Mouse (Mus musculus): ENCODE results near the gene Lrrc4.

Gene Lrrc4

GRCm38 (mm10) chr6:28720391-28721171, 111.0 kb downstream of the Lrrc4 start:
- DNase-seq = no peak

DNA sequence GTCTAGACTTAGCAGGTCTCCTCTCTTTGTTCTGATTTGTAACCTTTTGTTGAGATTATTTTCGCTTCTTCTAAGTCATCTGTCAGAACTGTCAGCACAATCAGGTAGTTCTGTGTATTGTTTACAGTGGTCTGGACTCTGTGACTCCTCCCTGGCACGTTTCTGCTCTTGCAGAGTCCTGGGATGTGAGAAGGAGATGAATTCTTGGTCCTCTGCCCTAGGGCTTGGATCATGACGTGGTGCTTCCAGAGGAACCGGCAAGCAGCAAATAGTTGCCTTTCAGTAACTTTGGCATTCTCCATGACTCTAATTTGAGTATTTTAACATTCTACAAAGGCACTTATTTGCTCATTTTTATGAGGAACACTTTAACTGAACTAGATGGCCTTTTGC, 113.7 kb downstream of the Lrrc4 start:
- no peak for DNase-seq

DNA sequence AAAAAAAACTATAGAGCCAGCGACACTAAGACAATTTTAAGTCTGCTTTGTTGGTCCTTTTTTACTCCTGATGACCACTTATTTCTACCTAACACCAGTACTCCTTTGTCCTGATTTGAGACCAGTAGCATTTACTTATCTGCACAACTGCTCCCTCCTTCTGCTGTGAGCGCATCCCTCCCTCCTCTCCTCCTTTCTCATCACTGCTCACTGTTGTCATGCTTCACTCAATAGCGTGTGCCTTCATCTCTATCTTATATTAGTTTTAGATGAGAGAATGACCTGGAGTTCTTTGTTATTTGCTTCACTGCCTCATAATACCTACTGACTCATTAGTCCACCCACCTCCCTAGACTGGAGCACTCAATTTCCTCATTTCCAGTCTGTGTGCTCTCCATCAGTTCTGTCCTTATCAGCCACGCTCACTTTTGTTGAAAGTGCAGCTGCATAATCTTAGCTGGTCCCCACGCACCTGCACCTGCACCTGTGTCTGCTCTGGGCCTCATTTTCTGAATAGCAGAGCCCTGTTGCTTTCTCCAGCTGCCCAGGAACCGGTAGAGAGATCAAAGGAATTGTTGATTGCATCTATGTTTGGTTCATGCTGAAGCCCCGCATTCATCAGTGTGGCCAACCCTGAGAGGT, 114.2 kb downstream of the Lrrc4 start:
- DNase-seq = no peak

DNA sequence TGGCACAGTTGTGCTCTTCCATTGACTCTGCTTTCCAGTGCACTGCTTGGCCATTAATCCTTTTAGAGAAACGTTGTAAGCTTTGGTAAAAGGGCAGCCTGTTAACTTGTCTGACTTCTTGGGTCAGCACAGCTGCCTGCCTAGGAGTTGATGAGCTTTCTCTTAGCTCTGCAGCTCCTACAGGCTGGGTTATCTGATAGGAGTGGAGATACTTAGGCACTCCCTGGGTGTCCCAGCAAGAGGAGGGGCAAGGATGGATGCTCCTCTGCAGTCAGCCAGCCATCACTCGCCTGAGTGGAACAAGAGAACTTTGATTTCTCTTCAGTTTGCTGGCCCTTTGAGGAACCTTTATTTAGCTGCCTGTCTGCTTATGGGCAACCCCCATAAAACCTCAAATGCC, 121.5 kb downstream of the Lrrc4 start:
- DNase-seq = no peak

- DNase-seq = no peak
These were observed 124.5 kb downstream of the Lrrc4 start for GRCm38 (mm10) chr6:28706976-28707592.

DNA sequence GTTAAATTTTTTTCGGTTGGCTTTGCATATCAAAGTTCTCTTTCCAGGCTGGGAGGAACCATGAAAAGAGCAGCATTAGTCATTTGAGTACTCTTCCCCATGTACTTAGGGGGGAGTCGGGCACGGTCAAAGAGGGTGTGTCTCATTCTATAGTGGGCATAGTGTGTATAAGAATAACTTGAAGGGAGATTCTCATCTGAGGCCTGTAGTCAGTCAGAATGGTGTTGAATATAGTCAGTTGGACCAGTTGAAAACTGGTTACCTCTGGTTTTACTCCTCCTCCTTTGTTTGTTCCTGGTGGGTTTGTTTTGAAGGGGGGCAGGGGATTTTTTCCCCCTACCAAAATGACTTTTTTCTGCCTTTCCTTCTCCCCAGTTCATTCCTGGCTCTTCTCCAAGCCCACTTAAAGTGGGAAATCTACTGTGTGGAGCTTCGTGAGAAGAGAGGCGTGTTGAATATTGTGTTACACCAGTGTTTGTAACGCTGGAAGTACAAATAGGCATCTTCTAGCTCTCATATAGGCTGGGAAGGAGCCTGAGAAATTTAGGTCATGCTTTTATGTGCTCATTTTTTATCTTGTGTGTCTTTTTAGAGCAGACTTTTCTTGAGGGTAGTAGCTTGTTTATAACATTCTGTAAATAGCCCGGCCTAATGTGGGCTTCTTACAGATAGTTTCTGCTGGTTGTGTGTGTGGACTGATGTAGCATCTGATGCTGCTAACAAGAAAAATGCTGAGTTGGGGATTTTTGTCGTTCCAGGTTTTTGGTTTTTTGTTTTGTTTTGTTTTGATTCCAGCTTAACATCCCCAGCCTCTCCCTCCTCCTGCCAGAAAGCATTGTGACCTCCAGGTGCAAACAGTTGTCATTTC, 125.2 kb downstream of the Lrrc4 start:
- no peak for DNase-seq

DNA sequence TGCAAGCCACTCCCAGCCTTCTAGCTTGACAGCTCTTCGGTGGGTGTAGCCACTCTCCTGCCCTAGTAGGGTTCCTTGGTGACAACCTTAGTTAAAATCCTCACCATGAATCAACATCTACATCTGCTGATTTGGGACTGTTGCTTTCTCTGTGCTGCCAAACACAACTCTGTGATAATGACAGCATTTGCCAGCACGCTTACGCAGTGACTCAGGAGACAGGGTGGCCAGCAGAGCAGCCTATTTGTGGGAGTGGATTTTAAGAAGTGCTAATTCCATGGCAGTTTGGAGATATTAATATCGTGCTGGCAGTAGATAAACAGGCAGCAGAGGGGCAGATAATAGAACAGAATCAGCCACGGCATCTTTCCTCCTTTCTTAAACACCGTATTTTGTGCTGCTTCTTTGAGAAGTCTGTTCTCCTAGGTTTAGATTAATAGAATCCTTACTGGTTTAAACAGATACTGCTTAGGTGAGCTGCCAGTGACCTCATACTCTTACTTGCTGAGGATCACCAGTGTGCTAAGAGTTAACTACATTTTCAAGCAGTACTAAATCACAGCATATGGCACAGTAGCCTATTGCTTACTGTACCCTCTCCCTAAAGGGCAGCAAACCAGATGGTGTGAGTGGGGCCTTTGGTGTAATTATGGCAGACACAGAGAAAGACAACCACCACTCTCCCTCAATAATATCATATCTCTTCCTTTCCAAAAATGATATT, 126.0 kb downstream of the Lrrc4 start:
- DNase-seq = no peak

- no peak for DNase-seq
These were observed 126.9 kb downstream of the Lrrc4 start for GRCm38 (mm10) chr6:28704612-28705011.

- no peak for DNase-seq
These were observed 134.3 kb downstream of the Lrrc4 start for GRCm38 (mm10) chr6:28697214-28697613.

DNA sequence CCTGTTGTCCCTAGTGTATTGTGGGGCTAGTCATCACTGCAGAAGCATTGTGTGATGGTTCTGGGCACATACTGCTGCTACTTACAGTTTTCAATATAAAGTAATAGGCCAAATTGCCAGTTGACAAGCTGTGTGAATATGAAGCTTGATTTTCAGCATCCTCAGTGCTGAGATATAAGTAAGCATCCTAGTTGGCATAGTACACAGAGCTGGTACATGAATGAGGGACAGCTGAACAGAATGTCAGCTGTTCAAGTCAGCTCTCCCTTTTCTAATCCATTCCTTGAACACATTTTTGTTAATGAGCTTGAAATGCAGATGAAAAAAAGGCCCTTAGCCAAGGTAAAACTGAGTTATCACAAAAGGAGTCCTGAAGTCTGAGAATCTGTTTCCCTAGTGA, 138.9 kb downstream of the Lrrc4 start:
- DNase-seq = no peak

- no peak for DNase-seq
These were observed 143.8 kb downstream of the Lrrc4 start for GRCm38 (mm10) chr6:28687776-28688175.

DNA sequence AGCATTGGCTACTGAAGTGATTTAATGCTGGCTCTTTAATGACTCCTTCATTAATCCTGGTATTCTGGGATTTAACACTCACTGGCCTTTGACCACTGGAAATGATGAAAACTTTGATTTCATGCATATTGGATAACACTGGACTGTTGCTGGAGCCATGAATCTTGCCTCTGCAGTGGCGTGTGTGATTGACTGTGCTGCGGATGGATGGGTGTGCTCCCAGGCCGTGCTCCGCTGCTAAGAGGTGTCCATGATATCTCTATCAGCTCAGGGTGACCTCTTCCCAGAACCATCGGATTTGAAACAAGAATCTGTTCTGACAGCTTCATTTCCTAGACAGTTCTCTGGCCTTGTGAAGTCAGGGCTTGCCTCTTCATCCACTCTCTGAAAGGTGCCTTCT, 145.8 kb downstream of the Lrrc4 start:
- DNase-seq = no peak

- DNase-seq = no peak
These were observed 146.5 kb downstream of the Lrrc4 start for GRCm38 (mm10) chr6:28685052-28685451.

- DNase-seq = no peak
These were observed 149.8 kb downstream of the Lrrc4 start for GRCm38 (mm10) chr6:28681521-28682457.

DNA sequence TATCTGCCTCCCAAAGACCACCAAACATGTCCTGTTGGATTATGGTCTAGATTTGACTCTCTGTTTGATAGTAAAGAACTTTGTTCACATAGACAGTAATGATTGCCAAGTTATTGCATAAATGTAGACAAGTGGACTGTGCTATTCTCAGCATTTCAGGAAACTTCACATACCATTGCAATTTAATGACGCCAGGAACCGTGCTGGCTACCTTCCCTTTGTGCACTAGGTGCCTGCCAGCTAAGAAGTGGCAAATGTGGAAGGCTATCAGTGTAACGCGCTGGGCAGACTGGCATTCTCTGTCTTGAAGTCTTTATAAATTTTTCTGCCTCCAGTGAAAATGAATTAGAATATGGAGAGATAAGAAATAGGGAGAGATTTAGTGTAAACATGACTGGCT, 151.0 kb downstream of the Lrrc4 start:
- no peak for DNase-seq

DNA sequence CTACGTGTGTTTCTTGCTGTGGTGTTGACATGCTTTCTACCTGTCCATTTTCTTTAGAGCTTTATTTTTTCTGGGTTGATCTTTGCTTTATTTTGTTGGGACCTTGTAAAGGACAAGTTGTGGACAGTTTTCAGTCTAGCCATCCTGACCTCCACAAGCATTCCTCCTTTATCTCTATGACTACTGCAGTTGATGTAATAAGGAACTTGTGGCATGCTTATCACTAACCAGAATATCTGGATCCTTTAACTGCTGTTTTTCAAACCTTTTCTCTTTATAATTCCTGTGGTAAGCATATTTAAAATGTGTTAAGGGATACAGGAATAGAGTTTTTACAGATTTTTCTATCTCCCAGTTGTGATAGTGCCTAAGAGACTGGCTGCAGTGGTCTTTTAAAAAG, 152.7 kb downstream of the Lrrc4 start:
- no peak for DNase-seq

- DNase-seq = no peak
These were observed 156.9 kb downstream of the Lrrc4 start for GRCm38 (mm10) chr6:28674686-28675085.

DNA sequence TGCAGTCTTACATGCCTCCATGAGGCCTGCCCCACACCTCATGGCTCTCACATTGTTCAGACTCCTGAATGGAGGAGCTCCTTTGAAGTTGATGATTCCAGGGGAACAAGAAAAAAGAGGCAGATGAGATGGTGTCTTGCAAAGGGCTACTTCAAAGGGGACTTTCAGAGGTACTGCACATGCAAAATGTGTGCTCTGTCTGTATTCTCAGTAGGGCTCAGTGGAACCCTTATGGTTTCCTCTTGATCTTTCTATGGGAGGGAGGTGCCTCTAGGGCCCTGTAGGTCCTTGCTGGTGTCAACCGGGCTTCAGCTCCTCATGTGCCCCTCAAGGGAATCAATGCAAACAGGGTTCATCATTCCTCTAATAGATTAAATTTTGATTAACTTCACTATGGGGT, 159.2 kb downstream of the Lrrc4 start:
- DNase-seq = no peak

DNA sequence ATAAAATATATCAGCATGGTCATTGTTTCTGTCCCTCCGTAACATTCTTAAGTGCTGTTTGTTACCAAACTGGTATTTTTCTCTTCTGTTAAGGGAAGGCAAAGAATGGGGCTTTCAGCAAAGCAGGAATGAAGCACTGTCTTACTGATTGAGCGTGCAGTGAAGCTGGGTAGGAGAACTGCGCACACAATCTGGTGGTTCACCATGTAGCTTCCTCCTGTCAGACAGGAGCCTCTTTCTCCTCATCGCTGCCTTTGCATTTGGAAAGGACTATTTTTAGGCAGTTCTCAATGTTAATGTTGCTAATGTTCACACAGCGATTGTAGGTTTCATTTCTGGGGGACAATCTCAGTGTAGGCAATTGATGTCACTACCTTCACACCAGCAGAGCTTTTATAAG, 162.3 kb downstream of the Lrrc4 start:
- DNase-seq = no peak

DNA sequence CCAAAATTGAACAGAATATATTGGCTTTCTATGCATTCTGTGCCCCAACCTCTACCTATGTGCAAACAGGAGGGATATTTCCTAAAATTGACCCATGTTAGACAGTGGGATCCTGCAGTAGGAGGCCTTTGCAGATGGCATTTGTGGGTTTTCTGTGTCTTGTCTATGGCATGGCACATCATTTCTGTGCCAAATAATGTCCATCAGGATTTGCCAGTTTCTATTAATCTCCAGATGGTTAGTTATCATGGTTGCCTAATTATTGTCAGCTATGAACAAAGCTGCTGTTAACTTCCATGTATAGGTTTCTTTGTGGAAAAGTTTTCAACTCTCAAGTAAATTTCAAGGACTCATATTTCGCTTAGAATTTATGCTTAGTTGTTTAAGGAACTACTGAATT, 164.0 kb downstream of the Lrrc4 start:
- DNase-seq = no peak

DNA sequence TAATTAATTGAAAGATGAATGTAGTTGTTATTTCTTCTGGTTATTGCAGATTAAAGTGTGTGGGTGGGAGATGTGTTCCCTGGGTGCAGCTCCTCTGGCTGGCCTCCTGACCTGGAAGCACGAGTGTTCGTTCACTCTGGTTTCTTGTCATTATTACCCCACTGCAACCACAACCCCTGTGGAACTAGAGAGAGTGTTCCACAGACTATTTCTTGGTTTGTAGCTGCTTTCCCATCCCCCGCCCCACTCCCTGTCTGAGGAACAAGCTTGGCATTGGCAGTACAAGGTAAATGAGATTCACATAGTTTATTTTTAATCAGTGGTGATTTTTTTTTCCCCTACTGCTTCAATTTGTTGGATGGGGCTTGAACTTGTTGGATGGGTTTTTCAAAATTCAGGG, 166.8 kb downstream of the Lrrc4 start:
- no peak for DNase-seq
